Mouse (Mus musculus) kidney, postnatal 10 days (tissue): ENCODE results near the gene Osbpl10.

Source experiments
- DNase-seq: peaks from one replicate; pipeline ENCODE4 v3.0.0; 2021; ENCODE audit warnings: mixed read lengths

Gene Osbpl10

DNA sequence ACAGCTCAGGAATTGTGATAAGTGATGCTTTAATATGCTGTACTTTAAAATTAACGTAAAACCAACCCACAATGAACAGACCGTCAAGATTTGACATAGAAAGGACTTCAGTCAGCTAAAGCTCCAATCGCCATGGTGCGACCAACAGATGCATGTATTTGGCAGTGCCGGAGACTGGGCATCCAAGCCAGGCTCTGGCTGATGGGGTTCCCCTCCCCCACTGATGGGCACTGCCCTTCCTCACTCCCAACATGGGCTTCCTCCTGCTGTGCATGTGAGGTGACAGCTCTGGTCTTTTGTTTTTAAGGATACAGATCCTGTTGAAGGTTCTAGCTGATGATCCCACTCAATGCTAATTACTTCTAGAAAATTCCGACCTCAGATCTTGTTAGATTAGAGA is 193.7 kb downstream of the Osbpl10 start:
- DNase-seq, result no peak

DNA sequence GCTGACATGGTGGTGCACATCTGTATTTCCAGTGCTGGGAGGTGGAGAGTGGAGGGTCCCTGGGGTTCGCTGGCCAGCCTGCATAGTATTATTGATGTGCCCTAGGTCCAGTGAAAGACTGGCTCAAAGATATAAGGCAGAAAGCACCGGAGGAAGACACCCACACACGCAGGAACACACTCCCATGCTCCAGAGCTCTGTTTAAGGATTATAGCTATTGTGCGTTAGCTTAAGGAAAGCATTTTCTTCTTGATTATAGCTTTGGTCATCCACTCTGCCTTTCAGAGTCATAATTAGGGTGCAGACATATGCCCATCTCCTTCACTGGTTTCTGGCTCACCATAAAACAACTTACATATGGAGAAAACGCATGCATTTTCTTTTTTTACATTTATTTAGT is 200.8 kb downstream of the Osbpl10 start:
- DNase-seq, result no peak

DNA sequence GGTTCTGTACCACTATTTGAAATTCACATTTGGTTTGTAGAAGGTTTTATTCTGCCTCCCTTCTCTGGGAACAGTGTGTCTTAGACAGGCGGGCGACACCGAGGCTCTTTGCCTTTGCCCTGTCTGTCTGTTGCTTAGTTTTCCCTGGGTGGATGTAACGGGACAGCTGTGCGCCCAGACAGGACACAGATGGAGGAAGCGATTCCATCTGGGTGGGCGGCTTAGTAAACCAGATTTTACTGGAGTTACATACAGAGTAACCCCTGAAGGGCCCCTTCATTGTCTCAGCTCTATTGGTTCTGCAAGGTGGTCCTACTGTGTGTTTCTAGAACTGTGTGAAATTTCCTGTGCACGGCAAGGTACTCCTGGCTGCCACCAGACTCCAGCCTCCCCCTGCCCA is 201.6 kb downstream of the Osbpl10 start:
- DNase-seq, result peak; percentile 44

DNA sequence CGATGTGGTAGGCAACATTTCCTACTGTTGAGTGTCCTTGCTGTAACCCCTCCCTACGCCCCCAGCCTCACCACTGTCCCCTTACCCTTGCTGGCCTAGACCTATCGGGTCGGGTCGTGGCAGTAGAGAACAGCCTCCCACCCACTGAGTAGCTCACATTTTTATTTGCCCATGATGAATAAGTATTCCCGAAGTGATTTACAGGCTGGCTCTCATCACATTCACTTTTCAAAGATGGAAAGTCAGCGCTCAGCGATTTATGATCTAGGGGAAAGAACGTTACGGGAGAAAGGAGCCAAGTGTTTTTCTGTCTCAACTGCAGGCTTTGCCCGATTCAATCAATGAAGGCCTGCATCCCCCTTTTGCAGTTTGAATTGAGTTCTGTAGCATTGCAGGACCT is 208.0 kb downstream of the Osbpl10 start:
- no peak for DNase-seq

DNA sequence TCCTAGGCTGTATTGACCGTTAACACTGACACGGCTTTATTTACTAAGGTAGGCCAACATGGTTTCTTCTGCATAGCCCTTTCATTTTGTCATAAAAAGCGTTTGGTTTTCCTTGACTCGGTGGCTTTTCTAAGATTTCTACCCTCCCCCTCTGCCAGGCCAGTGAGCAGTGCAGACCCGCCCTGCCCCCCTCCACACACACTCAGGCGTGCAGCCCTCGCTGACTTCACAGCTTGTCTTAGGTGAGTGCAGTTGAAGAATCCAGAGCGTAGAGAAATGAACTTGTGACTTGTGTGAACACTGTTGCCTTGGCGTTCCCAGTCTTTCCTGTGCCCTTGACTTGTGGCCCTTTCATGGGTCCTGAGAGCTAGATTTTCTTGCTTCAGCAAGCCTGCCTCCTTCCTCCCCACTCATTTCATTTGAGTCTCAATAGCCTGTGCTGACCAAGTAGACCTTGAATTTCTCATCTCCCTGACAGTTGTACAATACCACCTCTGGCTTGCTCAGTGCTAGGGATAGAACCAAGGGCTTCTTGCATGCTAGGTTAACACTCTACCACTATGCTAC is 212.1 kb downstream of the Osbpl10 start:
- peak; percentile 28 for DNase-seq

DNA sequence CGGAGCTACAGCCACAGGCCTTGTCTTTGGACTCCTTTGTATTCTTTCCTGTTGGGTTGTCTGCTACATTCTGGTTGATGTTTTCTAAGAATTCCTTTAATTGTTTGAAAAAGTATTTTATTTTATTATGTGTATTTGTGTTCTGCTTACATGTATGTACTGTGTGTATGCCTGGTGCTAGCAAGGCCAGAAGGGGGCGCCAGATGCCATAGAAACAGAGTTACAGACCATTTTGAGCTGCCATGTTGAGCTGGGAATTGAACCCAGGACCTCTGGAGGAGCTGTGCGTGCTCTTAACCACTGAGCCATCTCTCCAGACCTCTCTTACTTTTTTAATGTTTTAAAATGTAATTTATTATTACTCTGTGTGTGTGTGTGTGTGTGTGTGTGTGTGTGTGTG is 214.5 kb downstream of the Osbpl10 start:
- no peak for DNase-seq

DNA sequence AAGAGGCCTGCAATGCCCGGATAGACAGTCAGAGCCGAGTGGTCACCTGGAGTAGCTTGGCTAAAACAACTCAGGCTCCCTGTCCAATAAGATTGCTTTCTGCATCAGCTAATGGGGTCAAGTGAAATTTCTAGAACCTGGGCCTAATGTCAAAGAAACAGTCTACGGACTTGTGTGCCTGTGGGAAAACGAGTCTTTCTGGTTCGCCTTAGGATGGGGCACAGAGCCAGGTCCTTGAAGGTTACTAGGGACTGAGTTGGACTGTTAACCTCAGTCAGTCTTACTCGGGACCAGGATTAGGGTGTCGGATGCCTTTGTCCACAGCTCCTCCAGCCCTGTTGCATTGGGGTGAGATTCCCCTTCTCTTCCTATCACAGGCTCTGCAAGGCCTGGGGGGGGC is 218.7 kb downstream of the Osbpl10 start:
- DNase-seq, result peak; percentile 35

DNA sequence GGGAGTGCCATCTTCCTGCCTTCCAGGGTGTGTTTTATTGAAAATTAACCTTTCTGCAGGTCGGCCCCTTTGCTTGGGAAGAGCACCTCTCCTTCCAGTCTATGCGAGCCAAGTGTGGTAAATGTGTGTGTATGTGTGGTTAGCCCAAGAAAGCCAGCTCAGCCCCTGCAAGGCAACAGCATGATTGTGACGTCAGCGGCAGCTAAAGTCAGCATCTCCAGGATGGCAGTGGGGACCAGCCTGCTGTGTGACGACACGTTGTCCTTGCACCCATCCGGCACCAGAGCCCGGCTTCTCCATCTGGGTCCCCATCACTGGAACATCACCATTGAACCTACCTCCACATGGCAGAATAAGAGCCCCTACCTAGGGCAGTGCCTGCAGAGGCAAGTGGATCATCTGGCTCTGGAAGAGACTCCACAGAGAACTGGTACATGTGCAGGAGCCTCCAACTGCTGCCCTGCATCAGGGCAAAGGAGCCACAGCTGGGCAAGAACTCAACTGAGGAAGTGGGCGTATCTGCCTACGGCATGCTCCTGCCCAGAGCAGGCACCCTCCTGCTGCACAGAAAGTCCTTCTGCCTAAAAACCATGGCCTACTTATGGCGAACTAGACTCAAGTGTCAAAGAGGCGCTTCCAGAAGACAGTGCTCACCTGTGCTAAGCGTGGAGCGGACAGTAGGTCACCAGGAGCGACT is 221.9 kb downstream of the Osbpl10 start:
- DNase-seq, result no peak

DNA sequence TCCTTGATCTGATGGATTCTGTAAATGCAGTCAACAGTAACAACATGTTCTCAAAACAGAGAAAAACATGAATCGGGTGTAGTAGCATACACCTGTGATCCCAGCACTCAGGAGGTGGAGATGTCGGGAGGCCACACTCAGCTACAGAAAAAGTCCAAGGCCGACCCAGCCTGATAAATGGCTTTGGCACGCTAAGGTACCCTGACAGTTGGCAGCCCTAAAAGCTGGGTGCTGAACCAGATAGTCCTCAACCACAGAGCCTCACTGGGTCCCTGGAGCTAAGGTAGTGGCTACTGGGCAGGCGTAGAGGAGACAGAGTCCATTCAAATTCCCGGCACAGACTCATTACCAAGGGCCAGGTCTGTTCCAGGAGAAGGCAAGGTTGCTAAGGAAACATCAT is 222.9 kb downstream of the Osbpl10 start:
- DNase-seq, result no peak

DNA sequence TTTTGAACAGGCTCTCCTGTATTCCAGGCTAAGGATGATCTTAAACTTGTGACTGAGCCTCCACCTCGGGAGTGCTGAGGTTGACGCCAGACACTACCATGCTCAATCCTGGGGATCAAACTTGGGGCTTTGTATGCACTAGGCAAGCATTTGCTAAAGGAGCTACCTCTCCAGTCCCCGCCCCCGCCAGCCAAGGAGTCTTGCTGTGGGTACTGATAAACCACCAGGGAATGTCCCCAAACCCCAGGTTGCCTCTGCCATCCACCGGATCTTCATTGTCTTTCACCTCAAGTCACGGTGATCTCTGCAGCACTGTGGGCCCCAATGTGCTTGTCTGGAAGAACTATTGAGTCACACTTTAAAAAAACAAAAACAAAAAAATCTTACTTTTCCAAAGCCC is 224.8 kb downstream of the Osbpl10 start:
- DNase-seq, result no peak

DNA sequence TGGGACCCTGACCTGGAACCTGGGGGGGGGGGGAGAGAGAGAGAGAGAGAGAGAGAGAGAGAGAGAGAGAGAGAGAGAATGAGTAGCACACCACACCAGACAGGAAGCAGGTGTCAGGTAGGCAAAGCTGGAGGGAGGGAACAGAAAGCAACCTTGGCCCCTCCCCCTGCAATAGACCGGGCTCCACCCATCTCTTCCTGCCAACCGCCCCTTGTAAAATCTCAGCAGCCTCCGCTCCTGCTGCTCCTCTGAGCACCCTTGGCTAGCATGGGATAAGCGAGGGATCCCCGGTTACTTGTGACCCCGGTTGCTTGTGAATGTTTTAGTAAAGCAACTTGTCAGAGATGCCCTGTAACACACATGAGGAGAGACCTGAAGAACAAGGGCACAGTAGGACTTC is 227.1 kb downstream of the Osbpl10 start:
- peak; percentile 33 for DNase-seq

DNA sequence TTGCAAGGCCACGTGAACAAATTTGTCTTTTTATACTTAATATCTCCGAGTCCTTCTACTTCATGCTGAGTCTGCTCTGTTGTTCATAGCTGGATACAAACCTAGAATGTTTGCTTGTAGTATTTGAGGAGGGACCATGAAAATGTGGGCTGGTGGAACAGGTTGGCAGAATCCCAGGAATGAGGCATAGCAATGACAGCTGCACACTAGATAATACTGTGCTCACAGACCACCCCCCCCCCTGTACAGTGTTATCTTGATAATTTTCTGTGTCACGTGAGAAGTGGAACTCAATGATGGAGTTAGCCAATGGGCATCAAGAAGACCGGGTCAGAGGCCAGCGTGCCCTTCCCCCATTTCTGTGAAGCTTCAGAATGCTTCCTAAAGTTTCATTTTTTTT is 227.8 kb downstream of the Osbpl10 start:
- no peak for DNase-seq

DNA sequence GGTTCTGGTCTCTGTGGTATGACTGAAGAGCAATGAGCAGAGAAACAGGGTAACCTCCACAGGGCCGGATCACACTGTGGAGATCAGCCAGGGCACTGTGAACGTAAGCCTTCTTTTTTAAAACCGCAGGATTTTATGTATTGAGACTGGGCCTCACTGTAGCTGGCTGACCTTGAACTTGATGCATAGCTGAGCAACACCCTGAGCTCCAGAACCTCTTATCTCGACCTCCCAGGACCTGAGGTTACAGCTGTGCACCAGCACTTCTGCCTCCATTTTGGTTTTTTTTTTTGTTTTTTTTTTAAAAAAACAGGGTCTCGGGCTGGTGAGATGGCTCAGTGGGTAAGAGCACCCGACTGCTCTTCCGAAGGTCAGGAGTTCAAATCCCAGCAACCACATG is 231.4 kb downstream of the Osbpl10 start:
- DNase-seq, result no peak

DNA sequence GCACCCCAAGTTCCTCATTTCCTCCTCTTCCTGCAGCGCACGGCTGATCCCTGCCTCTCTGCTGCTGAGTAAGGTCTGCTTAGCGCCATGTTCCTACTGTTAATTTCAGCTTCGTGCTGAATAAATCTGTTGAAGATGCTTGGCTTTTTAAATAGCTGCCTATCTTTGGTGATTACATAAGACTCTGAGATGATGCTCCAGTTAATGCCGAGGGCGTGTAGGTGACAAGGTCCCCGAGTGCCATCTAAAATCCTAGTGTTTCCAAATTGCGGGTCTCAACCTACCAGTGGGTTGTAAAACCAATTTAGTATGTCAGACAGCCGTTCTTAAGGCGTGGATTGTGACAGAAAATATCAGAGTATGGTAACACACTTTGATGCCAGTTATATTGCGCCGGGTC is 232.2 kb downstream of the Osbpl10 start:
- DNase-seq, result no peak

DNA sequence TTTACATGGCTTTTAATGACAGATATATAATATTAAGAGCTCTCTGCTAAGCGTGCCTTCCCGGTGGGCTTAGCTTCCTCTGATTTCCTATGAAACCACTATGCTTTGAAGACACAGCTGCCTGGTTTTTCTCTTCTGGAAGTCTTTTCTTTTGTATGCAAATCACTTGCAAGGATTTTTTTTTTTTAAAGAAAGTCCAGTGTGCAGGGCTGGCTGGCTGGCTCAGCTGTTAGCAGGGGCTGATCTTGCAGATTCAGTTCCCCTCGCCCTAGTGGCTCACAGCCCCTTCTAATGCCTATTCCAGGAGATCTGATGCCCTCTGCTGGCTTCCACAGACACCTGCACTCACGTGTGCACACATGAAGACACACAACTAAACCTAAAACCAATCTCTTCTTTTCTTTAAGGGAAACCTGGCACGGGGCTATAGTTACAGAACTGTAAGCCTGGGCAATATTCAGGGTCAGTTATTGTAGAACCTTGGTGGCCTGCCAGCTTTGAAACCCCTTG is 235.4 kb downstream of the Osbpl10 start:
- no peak for DNase-seq

DNA sequence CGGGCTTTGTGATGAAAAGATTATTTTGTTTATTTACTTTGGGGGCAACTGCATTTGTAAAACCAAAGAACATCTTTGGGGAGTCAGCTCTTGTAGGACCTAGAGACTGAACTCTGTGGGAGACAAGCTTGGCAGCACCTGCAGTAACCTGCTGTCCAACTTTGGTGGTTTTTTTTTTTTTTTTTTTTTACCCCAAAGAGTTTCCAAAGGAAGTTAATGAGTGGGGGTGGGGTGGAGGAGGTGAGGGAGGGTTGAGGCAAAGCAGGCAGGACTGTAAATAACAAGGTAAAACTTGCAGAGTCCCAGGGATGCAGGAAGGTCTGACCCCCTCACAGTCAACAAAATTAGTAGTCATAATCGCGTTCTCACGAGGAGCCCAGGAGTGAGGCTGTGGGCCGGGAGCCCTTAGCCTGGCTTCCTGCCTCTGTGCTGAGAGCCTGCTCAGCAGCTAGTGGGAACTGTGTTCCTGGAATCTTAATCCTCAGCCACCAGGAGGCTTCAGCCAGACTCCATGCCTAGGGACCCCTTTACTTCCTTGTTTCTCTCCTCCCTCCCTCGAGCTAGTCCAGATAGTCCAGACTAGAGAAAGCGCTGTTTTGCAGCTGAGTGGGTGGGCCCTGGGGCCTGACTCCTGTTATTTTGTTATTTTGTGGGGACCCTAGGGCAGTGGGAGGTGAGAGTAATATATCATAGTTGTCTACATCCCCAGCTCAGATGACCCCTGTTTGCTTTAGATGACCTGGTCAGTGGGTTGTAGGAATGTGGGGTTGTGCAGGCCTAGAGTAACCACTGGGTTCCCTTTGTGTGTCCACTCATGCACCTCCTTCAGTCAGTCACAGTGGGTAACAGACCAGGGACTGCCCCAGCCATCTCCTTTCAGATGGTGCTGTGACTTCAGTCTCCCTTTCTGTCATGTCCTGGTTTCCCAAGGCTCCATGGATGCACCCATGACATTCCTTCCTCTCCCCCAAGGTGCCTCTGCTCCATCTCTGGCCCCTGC is 236.5 kb downstream of the Osbpl10 start:
- DNase-seq, result peak; percentile 32

DNA sequence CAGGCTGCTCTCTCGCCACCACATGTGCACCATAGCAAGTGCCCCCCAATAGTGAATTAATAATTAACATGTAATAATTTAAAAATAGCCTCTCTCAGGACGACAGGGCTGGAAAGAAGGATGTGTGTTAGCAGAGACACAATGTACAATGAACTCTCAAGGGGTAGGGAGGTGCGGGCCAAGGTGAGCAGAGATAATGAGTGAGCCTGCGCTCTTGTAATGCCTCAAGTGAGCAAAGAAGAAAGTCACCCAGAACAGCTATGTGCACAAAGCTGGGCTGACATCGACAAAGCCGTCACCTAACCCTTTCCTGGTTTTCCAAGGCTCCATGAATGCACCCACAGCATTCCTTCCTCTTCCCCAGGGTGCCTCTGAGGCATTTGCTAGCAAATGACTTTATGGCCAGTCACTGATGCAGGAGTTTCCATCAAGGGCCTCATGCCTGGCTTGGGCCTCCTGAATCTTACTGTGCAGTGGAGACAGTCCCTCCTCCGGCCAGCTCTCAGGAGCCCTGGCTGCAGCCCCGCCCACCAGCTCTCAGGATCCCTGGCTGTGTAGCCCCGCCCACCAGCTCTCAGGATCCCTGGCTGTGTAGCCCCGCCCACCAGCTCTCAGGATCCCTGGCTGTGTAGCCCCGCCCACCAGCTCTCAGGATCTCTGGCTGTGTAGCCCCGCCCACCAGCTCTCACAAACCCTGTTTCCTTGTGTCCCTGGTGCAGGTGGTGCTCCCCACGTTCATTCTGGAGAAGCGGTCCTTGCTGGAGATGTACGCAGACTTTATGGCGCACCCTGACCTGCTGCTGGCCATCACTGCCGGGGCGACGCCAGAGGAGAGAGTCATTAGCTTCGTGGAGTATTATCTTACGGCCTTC is 237.7 kb downstream of the Osbpl10 start:
- DNase-seq, result peak; percentile 69

DNA sequence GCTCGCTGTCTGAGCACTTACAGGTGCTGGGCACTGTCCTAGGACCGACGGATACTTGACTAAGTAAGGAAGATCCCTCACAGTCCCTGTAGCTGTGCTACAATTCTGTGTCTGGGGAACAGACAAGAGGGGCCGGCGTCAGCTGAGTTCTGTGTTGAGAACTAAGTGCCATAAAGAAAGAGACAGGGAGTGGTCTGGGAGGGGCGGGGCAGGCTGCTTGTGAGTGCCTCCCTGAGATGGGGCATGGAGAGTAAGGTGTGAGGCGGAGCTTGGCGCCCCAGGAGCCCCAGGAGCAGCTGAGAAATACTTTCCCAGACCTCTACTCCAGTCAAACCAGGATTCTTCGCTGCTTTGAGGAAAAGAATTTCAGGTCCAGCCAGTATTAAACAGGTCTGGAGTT is 239.6 kb downstream of the Osbpl10 start:
- no peak for DNase-seq

DNA sequence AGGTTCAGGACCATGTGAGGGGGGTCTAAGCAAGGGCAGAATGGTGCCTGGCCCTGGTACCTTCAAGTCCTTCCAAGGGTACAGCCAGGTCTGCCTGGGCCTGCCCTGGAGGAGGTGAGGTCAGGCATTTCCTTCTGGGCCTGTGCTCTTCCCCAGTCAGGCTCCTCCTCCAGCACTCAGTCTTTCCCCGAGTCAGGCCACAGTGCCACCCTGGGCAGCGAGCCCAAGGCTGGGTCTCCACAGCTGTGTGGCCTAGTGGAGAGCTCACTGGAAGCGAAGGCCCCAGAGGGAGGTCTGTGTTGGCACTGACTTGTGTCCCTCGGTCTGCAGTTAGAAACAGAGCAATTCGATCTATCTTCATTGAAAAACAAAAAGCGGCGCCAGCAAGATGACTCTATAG is 242.1 kb downstream of the Osbpl10 start:
- peak; percentile 22 for DNase-seq

DNA sequence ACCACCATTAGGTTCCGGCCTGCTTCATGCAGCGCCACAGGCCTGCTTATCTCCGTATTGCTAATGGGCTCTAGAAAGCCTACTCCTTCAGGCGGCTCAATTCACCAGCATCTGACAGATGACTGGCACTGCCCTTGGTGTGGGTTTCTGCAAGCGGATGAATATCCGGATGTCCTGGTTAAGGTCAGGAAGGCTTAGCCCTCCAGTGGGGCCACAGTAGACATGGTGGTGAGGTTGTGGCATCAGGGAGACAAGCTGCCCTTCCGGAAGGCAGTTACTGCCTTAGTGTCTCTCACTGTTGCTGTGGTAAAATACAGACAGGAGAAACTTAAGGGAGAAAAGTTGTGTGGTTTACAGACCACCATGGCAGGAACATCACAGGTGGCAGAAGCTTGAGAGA is 242.9 kb downstream of the Osbpl10 start:
- no peak for DNase-seq

DNA sequence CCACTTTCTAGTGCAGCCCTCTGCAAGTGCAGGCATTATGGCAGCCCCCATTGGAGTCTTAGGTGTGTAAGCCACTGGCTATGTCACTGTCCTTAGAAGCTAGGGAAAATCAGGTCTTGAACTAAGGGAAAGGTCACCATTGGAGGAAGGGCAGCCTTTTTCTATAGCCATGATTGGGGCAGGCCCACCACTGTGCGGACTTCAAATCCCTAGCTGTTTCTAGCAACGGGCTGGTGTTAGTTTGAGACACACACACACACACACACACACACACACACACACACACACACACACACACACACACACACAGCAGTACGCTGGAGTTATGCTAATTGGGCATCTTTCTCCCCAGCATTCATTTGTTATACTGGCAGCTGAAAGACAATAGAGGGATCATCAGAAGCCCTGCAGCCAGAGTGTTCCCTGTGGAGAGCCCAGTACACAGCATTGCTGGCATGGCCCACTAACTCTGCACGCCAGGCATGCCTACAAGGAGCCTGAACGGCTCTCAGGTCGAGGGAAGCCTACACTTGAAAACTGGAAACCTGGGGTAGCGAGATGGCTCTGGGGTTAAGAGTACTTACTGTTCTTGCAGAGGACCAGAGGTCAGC is 246.5 kb downstream of the Osbpl10 start:
- DNase-seq, result no peak

DNA sequence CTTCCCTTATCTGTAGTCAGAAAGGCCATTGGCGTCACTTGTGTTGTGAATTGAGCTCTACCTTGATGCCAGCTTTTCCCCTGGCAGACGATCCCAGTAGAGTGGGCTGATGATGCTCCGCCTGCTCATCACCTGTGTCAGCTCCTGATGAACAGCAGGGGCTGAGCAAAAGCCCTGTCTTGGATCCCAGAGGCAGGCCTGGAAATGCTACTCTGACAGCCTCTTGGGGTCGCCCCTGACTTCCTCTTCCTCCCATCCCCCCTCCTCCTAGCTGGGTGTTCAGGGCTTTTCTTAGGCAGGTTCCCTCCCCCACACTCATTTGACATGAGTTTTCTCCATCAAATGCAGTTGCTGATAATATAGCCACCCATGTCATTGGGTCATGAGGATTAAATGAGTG is 250.8 kb downstream of the Osbpl10 start:
- DNase-seq, result no peak
